In genomic region chr2:30469796-30470142, GRCm38 (mm10) we compare ENCODE assay signal across 8 mouse cellular contexts. TPM values are rescaled to one million over a fixed set of nuclear protein-coding genes. Genes with fewer than 3 reads are reported as not detected.
A peak's percentile ranks its signal among the peaks of the same experiment; 100 is the strongest.
DNase-seq lines count a peak whose midpoint lies in the region; ATAC-seq and TF ChIP-seq lines count a peak whose summit lies in the region.

No protein-coding gene starts in this region.

- no peaks in the 10 kb centered on the region for H3K36me3 ChIP-seq in CH12.LX (replicated peaks in 1 of 2; ENCODE audit: control insufficient read depth in 1 of 2, insufficient read depth in 1 of 2, low read length in 1 of 2)
- H3K36me3 ChIP-seq in forebrain, embryonic 13.5 days (ENCODE audit: poor library complexity, severe bottlenecking): no peaks in the 10 kb centered on the region
- no peaks in the 10 kb centered on the region for H3K36me3 ChIP-seq in hindbrain, embryonic 10.5 days
- no peaks in the 10 kb centered on the region for H3K36me3 ChIP-seq in lung, embryonic 14.5 days (ENCODE audit: insufficient read depth)

- no peaks in the 10 kb centered on the region for H3K79me2 ChIP-seq in CH12.LX (replicated peaks; ENCODE audit: control insufficient read depth, extremely low read depth, insufficient read depth, poor library complexity, severe bottlenecking)

- H3K27ac ChIP-seq in CH12.LX (ENCODE audit: insufficient read depth, low read depth): no peak overlapping the region
- H3K27ac ChIP-seq in bone marrow macrophage, adult 2 months (ENCODE audit: insufficient read depth, low read depth, low read length): no peak overlapping the region
- peak overlapping the region; percentile 76; the same call in 1 of the 2 replicates for H3K27ac ChIP-seq in forebrain, embryonic 13.5 days
- peak overlapping the region; percentile 99 for H3K27ac ChIP-seq in hindbrain, embryonic 10.5 days
- peak overlapping the region; percentile 100 for H3K27ac ChIP-seq in lung, embryonic 14.5 days (ENCODE audit: low read depth)
- peak overlapping the region; percentile 18 for H3K27ac ChIP-seq in olfactory bulb, adult 2 months (ENCODE audit: insufficient read depth, low read depth, low read length)

- dilution Hi-C loops in CH12.LX (cut with MboI; ENCODE audit: extremely low pct_ligation_motif_present, extremely low pct_unique_long_range_greater_than_20kb, low sequenced_read_pairs): no loop called here

- DNase-seq in CH12.LX (ENCODE audit: extremely low read depth): peak; percentile 64
- peak; percentile 90 for DNase-seq in hindbrain, embryonic 10.5 days (ENCODE audit: low spot score)
- DNase-seq in layer of hippocampus, adult 9-11 months: peak; percentile 72
- DNase-seq in lung, embryonic 14.5 days: peak; percentile 96
- peak; percentile 22 to 73 for DNase-seq in thymus, postnatal 10 days (ENCODE audit: low spot score in 2 of 2)

- peak overlapping the region; percentile 62 for H3K4me2 ChIP-seq in CH12.LX (ENCODE audit: insufficient read depth, low read depth, poor library complexity, severe bottlenecking)
- H3K4me2 ChIP-seq in forebrain, embryonic 13.5 days: peak overlapping the region; percentile 97
- H3K4me2 ChIP-seq in lung, embryonic 14.5 days: peak overlapping the region; percentile 99

- H3K9ac ChIP-seq in CH12.LX (ENCODE audit: insufficient read depth, low read depth): peak overlapping the region; percentile 8; the same call in 1 of the 2 replicates
- H3K9ac ChIP-seq in forebrain, embryonic 13.5 days: peak overlapping the region; percentile 79
- peak overlapping the region; percentile 79 for H3K9ac ChIP-seq in lung, embryonic 14.5 days

- TF ChIP-seq RAD21 in CH12.LX (IDR thresholded peaks at IDR 0.05; ENCODE audit: low read depth, low read length): peak; percentile 68

- no peak for TF ChIP-seq POLR2A in CH12.LX (IDR thresholded peaks at IDR 0.05; ENCODE audit: low read depth, low read length)
- TF ChIP-seq POLR2A in bone marrow macrophage, adult 2 months (IDR thresholded peaks at IDR 0.05; ENCODE audit: borderline replicate concordance, low read depth, low read length): no peak
- no peak for TF ChIP-seq POLR2A in olfactory bulb, adult 2 months (IDR thresholded peaks at IDR 0.05; ENCODE audit: insufficient read depth, low read depth, low read length)

- peak overlapping the region; percentile 46 to 49 (median 47) for H3K4me3 ChIP-seq in CH12.LX (replicated peaks in 1 of 3; ENCODE audit: low read depth in 2 of 3, low read length in 2 of 3, poor library complexity in 1 of 3)
- H3K4me3 ChIP-seq in bone marrow macrophage, adult 2 months (ENCODE audit: insufficient read depth, low read length): peak overlapping the region; percentile 45
- peak overlapping the region; percentile 85 for H3K4me3 ChIP-seq in forebrain, embryonic 13.5 days
- H3K4me3 ChIP-seq in hindbrain, embryonic 10.5 days: peak overlapping the region; percentile 97
- H3K4me3 ChIP-seq in lung, embryonic 14.5 days (ENCODE audit: low read depth, low read length): peak overlapping the region; percentile 96
- peak overlapping the region; percentile 51 for H3K4me3 ChIP-seq in olfactory bulb, adult 2 months (ENCODE audit: insufficient read depth, low read depth, low read length)

- WGBS in forebrain, embryonic 13.5 days: under 1% methylated on average over 19 of the region's 19 CpGs
- WGBS in hindbrain, embryonic 10.5 days: under 1% methylated on average over 19 of the region's 19 CpGs
- under 1% methylated on average over 19 of the region's 19 CpGs for WGBS in lung, embryonic 14.5 days
- under 1% methylated on average over 19 of the region's 19 CpGs for WGBS in olfactory bulb, adult 2 months

- peaks cover 11% of the 10 kb centered on the region for H3K9me3 ChIP-seq in CH12.LX (replicated peaks; ENCODE audit: low read length)
- no peaks in the 10 kb centered on the region for H3K9me3 ChIP-seq in forebrain, embryonic 13.5 days (replicated peaks)
- H3K9me3 ChIP-seq in hindbrain, embryonic 10.5 days: no peaks in the 10 kb centered on the region
- no peaks in the 10 kb centered on the region for H3K9me3 ChIP-seq in lung, embryonic 14.5 days (ENCODE audit: low read depth, low read length)

- no peak for TF ChIP-seq EP300 in CH12.LX (IDR thresholded peaks at IDR 0.05; ENCODE audit: low read length)

- H3K27me3 ChIP-seq in CH12.LX (replicated peaks): peaks cover 61% of the 10 kb centered on the region
- no peaks in the 10 kb centered on the region; the same call in 1 of the 2 replicates for H3K27me3 ChIP-seq in forebrain, embryonic 13.5 days
- peaks cover 20% of the 10 kb centered on the region for H3K27me3 ChIP-seq in hindbrain, embryonic 10.5 days (ENCODE audit: insufficient read depth, poor library complexity, severe bottlenecking)
- H3K27me3 ChIP-seq in lung, embryonic 14.5 days (ENCODE audit: insufficient read depth, low read length): no peaks in the 10 kb centered on the region

- peak; percentile 39 for ATAC-seq in forebrain, embryonic 13.5 days
- ATAC-seq in lung, embryonic 14.5 days (ENCODE audit: insufficient read depth): peak; percentile 5; the same call in 1 of the 2 replicates

- in situ Hi-C loops in CH12.LX (cut with MboI; ENCODE audit: low pct_ligation_motif_present, low pct_unique_long_range_greater_than_20kb, low sequenced_read_pairs): loop anchor here (5.0 to 10.0 kb wide), 2 partner anchors 32 to 245 kb away; no protein-coding TSS in a partner anchor

- H3K4me1 ChIP-seq in CH12.LX (ENCODE audit: control insufficient read depth in 1 of 2, insufficient read depth in 2 of 2): peaks cover 9 to 33% of the 10 kb centered on the region in 2 experiments
- H3K4me1 ChIP-seq in bone marrow macrophage, adult 2 months (ENCODE audit: control insufficient read depth, insufficient read depth, low read length): peaks cover 2% of the 10 kb centered on the region; the same call in 1 of the 2 replicates
- H3K4me1 ChIP-seq in forebrain, embryonic 13.5 days: peaks cover 27% of the 10 kb centered on the region
- H3K4me1 ChIP-seq in hindbrain, embryonic 10.5 days (replicated peaks): peaks cover 69% of the 10 kb centered on the region
- peaks cover 25% of the 10 kb centered on the region for H3K4me1 ChIP-seq in lung, embryonic 14.5 days (ENCODE audit: insufficient read depth)
- peaks cover 23% of the 10 kb centered on the region for H3K4me1 ChIP-seq in olfactory bulb, adult 2 months (ENCODE audit: control insufficient read depth, insufficient read depth, low read length)

- peak; percentile 27 to 77; a peak in 3 of 4 replicates for TF ChIP-seq CTCF in CH12.LX (conservative IDR thresholded peaks at IDR 0.05 in 1 of 2, IDR thresholded peaks at IDR 0.05 in 1 of 2; ENCODE audit: low read depth in 2 of 2, low read length in 2 of 2)
- TF ChIP-seq CTCF in bone marrow macrophage, adult 2 months (IDR thresholded peaks at IDR 0.05; ENCODE audit: low read depth, low read length): peak; percentile 80
- peak; percentile 85 for TF ChIP-seq CTCF in lung, embryonic 14.5 days (IDR thresholded peaks at IDR 0.05; ENCODE audit: low read depth)
- peak; percentile 91 for TF ChIP-seq CTCF in olfactory bulb, adult 2 months (IDR thresholded peaks at IDR 0.05; ENCODE audit: insufficient read depth, low read depth, low read length)

TF ChIP-seq in CH12.LX, 34 proteins besides CTCF, POLR2A, EP300 and RAD21:
- TF ChIP-seq MEF2A (IDR thresholded peaks at IDR 0.05; ENCODE audit: borderline replicate concordance, low read depth, low read length) (no peak), CHD2 (IDR thresholded peaks at IDR 0.05; ENCODE audit: low read length) (no peak), USF2 (conservative IDR thresholded peaks at IDR 0.05; ENCODE audit: low read depth, low read length) (no peak), SMC3 (IDR thresholded peaks at IDR 0.05; ENCODE audit: low read depth, low read length) (peak; percentile 63), MAFK (IDR thresholded peaks at IDR 0.05; ENCODE audit: insufficient replicate concordance, low read length) (no peak)

RNA-seq across cellular contexts. Expression of gene Ier5l, which starts 4.2 kb away (rescaled TPM):
- total RNA-seq in CH12.LX (2012; rRNA removed) (0.98 and 1.1 TPM in 2 replicates), CH12.LX (2014; rRNA removed) (0.22 and 0.51 TPM in 2 replicates)
- polyA plus RNA-seq in CH12.LX (2012; ENCODE audit: insufficient read length, low read depth): 0.31 and 0.33 TPM in 2 replicates
- polyA plus RNA-seq in bone marrow macrophage, adult 2 months (2012; ENCODE audit: insufficient read depth, insufficient read length, missing spikeins): 2.0 and 2.4 TPM in 2 replicates
- 1.7 and 2.6 TPM in 2 replicates for polyA plus RNA-seq in forebrain, embryonic 13.5 days (2015; fragmentation: Nextera tagmentation; extraction: Ambion mirVana)
- 3.1 and 3.3 TPM in 2 replicates for polyA plus RNA-seq in hindbrain, embryonic 10.5 days (2016; fragmentation: Nextera tagmentation; extraction: Ambion mirVana)
- 4.7 and 4.9 TPM in 2 replicates for polyA plus RNA-seq in lung, embryonic 14.5 days (2014; fragmentation: Nextera tagmentation; extraction: Ambion mirVana)
- not detected in 2 replicates for polyA plus RNA-seq in olfactory bulb, adult 2 months (2012; ENCODE audit: insufficient read depth, insufficient read length, low replicate concordance, missing spikeins)

RNA-seq across cellular contexts. Expression of gene Ptpa, which starts 53.9 kb away (rescaled TPM):
- total RNA-seq in CH12.LX (2012; rRNA removed): 111 and 120 TPM in 2 replicates
- total RNA-seq in CH12.LX (2014; rRNA removed): 117 and 122 TPM in 2 replicates
- 190 and 194 TPM in 2 replicates for polyA plus RNA-seq in CH12.LX (2012; ENCODE audit: insufficient read length, low read depth)
- polyA plus RNA-seq in bone marrow macrophage, adult 2 months (2012; ENCODE audit: insufficient read depth, insufficient read length, missing spikeins): 110 TPM in 2 replicates
- polyA plus RNA-seq in forebrain, embryonic 13.5 days (2015; fragmentation: Nextera tagmentation; extraction: Ambion mirVana): 126 and 141 TPM in 2 replicates
- polyA plus RNA-seq in hindbrain, embryonic 10.5 days (2016; fragmentation: Nextera tagmentation; extraction: Ambion mirVana): 149 and 151 TPM in 2 replicates
- polyA plus RNA-seq in lung, embryonic 14.5 days (2014; fragmentation: Nextera tagmentation; extraction: Ambion mirVana): 85.7 and 95.5 TPM in 2 replicates
- polyA plus RNA-seq in olfactory bulb, adult 2 months (2012; ENCODE audit: insufficient read depth, insufficient read length, low replicate concordance, missing spikeins): not detected in 2 replicates

RNA-seq across cellular contexts. Expression of gene Crat, which starts 54.2 kb away (rescaled TPM):
- total RNA-seq in CH12.LX (2012; rRNA removed): 3.6 and 4.5 TPM in 2 replicates
- 1.3 and 1.7 TPM in 2 replicates for total RNA-seq in CH12.LX (2014; rRNA removed)
- polyA plus RNA-seq in CH12.LX (2012; ENCODE audit: insufficient read length, low read depth): 2.8 and 4.2 TPM in 2 replicates
- 66.4 and 67.4 TPM in 2 replicates for polyA plus RNA-seq in bone marrow macrophage, adult 2 months (2012; ENCODE audit: insufficient read depth, insufficient read length, missing spikeins)
- polyA plus RNA-seq in forebrain, embryonic 13.5 days (2015; fragmentation: Nextera tagmentation; extraction: Ambion mirVana): 16.3 and 21.0 TPM in 2 replicates
- polyA plus RNA-seq in hindbrain, embryonic 10.5 days (2016; fragmentation: Nextera tagmentation; extraction: Ambion mirVana): 22.4 and 26.7 TPM in 2 replicates
- 28.0 and 30.3 TPM in 2 replicates for polyA plus RNA-seq in lung, embryonic 14.5 days (2014; fragmentation: Nextera tagmentation; extraction: Ambion mirVana)
- not detected in 2 replicates for polyA plus RNA-seq in olfactory bulb, adult 2 months (2012; ENCODE audit: insufficient read depth, insufficient read length, low replicate concordance, missing spikeins)

Comparison
In these comparisons a context has a peak if more than half of its experiments do, and no peak if none do; other contexts are left out.
1. H3K27ac ChIP-seq: peak in forebrain, embryonic 13.5 days (single experiment), hindbrain, embryonic 10.5 days (single experiment), lung, embryonic 14.5 days (single experiment) and olfactory bulb, adult 2 months (single experiment); none in CH12.LX (single experiment) and bone marrow macrophage, adult 2 months (single experiment).
2. H3K4me3 ChIP-seq: peak in every context shown above with its lines; median percentile 97 in hindbrain, embryonic 10.5 days; 96 in lung, embryonic 14.5 days; 85 in forebrain, embryonic 13.5 days; 51 in olfactory bulb, adult 2 months; 47 in CH12.LX; 45 in bone marrow macrophage, adult 2 months.
3. H3K9ac ChIP-seq: peak in every context shown above with its lines; median percentile 79 in forebrain, embryonic 13.5 days; 79 in lung, embryonic 14.5 days; 8 in CH12.LX.
4. Peak in every context shown above with its lines, with median percentiles within 50 percentile points of each other: DNase-seq, H3K4me2 ChIP-seq and CTCF ChIP-seq.